Mouse (Mus musculus) megakaryocyte, embryonic 14.5 days (primary cell): ENCODE results near the gene Dnah6. TPM values are rescaled to one million over a fixed set of nuclear protein-coding genes. Genes with fewer than 3 reads are reported as not detected.

Experiments used
- H3K27me3 ChIP-seq: replicated peaks from 2 replicates; pipeline ENCODE3; 2012; ENCODE audit warnings: inconsistent platforms
- H3K36me3 ChIP-seq: replicated peaks from 2 replicates; pipeline ENCODE3; 2012; ENCODE audit warnings: low read length, inconsistent platforms, mixed read lengths
- H3K4me1 ChIP-seq: 2 replicates; pipeline ENCODE4 v1.6.1; 2012; ENCODE audit warnings: inconsistent platforms
- H3K4me3 ChIP-seq: replicated peaks from 2 replicates; pipeline ENCODE3; 2012; ENCODE audit warnings: moderate library complexity, mild to moderate bottlenecking, inconsistent platforms
- H3K9me3 ChIP-seq: 2 replicates; pipeline ENCODE4 v1.6.1; 2012; ENCODE audit warnings: inconsistent platforms
- FLI1 ChIP-seq: IDR thresholded peaks from 2 replicates; pipeline ENCODE4 v1.6.1; 2012; ENCODE audit warnings: low read length, inconsistent platforms, mixed read lengths
- GATA1 ChIP-seq: IDR thresholded peaks from 3 replicates; pipeline ENCODE4 v1.6.1; 2012; ENCODE audit warnings: mixed read lengths, low read length, inconsistent platforms, borderline replicate concordance
- polyA plus RNA-seq: library from polyadenylated mRNA; stranded (reverse); fragments of >175 nt; gene quantifications from 2 replicates; pipeline ENCODE4 v1.2.3, GENCODE M21; 2012; ENCODE audit warnings: low replicate concordance; ENCODE audit not compliant: insufficient read depth

Dnah6 gene
- polyA plus RNA-seq, 1 experiment, result not detected

- no peak for TF ChIP-seq FLI1
- no peak for TF ChIP-seq GATA1
- Histone ChIP-seq H3K27me3 (peaks cover 9% of the 10 kb centered on the region), H3K36me3 (no peaks in the 10 kb centered on the region), H3K4me1 (no peaks in the 10 kb centered on the region), H3K9me3 (no peaks in the 10 kb centered on the region), H3K4me3 (no peak overlapping the region)
These were observed 60.1 kb downstream of the Dnah6 start for GRCm38 (mm10) chr6:73161338-73161737.

DNA sequence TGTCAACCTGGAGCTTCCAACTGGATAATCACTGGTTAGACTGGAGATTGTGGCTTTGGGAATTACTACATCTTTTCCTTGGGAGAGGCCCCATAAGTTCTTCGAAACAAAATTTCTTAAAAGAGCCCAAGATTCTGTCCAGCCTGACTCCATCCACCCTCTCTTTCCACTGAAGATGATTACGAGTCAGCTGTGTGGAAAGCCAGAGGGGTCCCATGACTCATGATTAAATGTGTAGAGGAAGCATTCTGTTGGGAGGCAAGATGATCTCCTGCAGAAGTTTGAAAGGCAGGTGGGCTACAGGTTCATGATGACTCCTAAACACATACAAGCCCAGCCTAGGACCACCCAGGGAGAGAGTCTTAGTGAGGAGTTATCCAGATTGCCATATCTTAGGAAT, 66.0 kb downstream of the Dnah6 start:
- TF ChIP-seq FLI1, result no peak
- TF ChIP-seq GATA1, result no peak
- peaks cover 2% of the 10 kb centered on the region for H3K27me3 ChIP-seq
- H3K36me3 ChIP-seq, result no peaks in the 10 kb centered on the region
- no peaks in the 10 kb centered on the region for H3K4me1 ChIP-seq
- H3K4me3 ChIP-seq, result no peak overlapping the region
- H3K9me3 ChIP-seq, result no peaks in the 10 kb centered on the region

DNA sequence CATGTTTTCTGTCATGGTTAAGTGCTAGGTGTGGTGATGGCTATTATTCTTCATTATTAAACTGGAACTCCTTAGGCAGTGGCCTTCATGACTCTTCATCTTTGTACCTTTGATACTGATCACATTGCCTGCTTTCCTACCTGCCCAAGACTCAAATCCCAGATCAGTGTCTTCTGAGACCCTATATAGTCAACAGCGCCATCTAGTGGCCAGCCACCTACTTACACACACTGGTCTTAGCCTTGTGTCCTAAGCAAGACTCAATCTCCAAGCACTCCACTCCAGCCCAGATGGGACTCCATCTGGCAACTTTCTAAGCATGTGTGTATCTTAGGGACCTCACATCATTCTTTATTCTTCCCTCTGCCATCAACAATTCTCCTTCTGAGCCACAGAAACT, 67.8 kb downstream of the Dnah6 start:
- no peaks in the 10 kb centered on the region for H3K36me3 ChIP-seq
- no peaks in the 10 kb centered on the region for H3K4me1 ChIP-seq
- H3K9me3 ChIP-seq, result peaks cover 4% of the 10 kb centered on the region; the same call in 1 of the 2 replicates
- TF ChIP-seq GATA1, result no peak
- TF ChIP-seq FLI1, result no peak
- no peaks in the 10 kb centered on the region for H3K27me3 ChIP-seq
- H3K4me3 ChIP-seq, result no peak overlapping the region

DNA sequence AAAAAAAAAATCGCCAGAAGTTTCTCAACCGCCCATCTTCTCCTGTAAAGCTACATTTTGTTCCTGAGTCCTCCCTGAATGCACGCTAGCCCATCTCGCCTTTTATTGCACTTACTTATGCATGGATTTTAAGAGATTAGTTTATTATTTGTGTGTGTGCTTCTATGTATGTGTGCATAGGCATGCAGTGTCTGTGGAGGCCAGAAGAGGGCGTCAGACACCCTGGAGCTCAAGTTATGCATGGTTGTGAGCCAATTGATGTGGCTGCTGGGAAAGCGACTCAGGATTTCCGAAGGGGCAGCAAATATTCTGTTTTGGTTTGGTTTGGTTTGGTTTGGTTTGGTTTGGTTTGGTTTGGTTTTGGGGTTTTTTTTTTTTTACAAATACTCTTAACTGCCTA, 78.0 kb downstream of the Dnah6 start:
- Histone ChIP-seq H3K36me3 (no peaks in the 10 kb centered on the region), H3K27me3 (no peaks in the 10 kb centered on the region), H3K4me1 (no peaks in the 10 kb centered on the region), H3K4me3 (no peak overlapping the region), H3K9me3 (peaks cover 24% of the 10 kb centered on the region)
- TF ChIP-seq FLI1, result no peak
- no peak for TF ChIP-seq GATA1

DNA sequence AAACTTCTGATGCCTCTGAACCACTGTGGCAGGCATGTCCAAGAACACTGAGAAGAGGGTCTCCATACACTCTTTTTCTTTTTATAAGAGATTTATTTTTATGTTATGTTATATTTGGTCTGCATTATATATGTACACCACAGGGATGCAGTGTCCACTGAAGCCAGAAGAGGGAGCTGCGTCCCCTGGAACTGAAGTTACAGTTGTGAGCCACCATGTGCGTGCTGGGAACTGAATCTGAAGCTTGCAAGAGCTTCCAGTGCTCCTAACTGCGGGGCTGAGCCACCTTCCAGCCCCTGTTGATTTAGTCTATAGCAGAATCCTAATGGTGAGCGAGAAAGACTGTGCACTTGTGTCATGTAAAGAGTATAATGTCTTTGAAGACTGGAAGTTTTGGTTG, 78.7 kb downstream of the Dnah6 start:
- TF ChIP-seq FLI1 (no peak), GATA1 (no peak)
- Histone ChIP-seq H3K27me3 (no peaks in the 10 kb centered on the region), H3K4me1 (no peaks in the 10 kb centered on the region), H3K36me3 (no peaks in the 10 kb centered on the region), H3K4me3 (no peak overlapping the region), H3K9me3 (peaks cover 23% of the 10 kb centered on the region)

GRCm38 (mm10) chr6:73140836-73141235, 80.6 kb downstream of the Dnah6 start:
- Histone ChIP-seq H3K4me3 (no peak overlapping the region), H3K9me3 (peaks cover 23% of the 10 kb centered on the region), H3K4me1 (no peaks in the 10 kb centered on the region), H3K27me3 (no peaks in the 10 kb centered on the region), H3K36me3 (no peaks in the 10 kb centered on the region)
- TF ChIP-seq GATA1 (no peak), FLI1 (no peak)

GRCm38 (mm10) chr6:73132784-73133183, 88.7 kb downstream of the Dnah6 start:
- Histone ChIP-seq H3K4me3 (no peak overlapping the region), H3K4me1 (no peaks in the 10 kb centered on the region), H3K27me3 (peaks cover 2% of the 10 kb centered on the region), H3K36me3 (no peaks in the 10 kb centered on the region), H3K9me3 (no peaks in the 10 kb centered on the region)
- TF ChIP-seq FLI1, result no peak
- no peak for TF ChIP-seq GATA1

- H3K4me3 ChIP-seq, result no peak overlapping the region
- H3K27me3 ChIP-seq, result no peaks in the 10 kb centered on the region
- no peaks in the 10 kb centered on the region for H3K36me3 ChIP-seq
- H3K4me1 ChIP-seq, result no peaks in the 10 kb centered on the region
- TF ChIP-seq GATA1, result no peak
- TF ChIP-seq FLI1, result no peak
- H3K9me3 ChIP-seq, result no peaks in the 10 kb centered on the region
These were observed 93.9 kb downstream of the Dnah6 start for GRCm38 (mm10) chr6:73127594-73127993.

- no peaks in the 10 kb centered on the region for H3K36me3 ChIP-seq
- H3K9me3 ChIP-seq, result no peaks in the 10 kb centered on the region
- TF ChIP-seq GATA1 (no peak), FLI1 (no peak)
- H3K27me3 ChIP-seq, result no peaks in the 10 kb centered on the region
- no peak overlapping the region for H3K4me3 ChIP-seq
- no peaks in the 10 kb centered on the region for H3K4me1 ChIP-seq
These were observed 101.1 kb downstream of the Dnah6 start for GRCm38 (mm10) chr6:73120348-73120747.

- Histone ChIP-seq H3K27me3 (no peaks in the 10 kb centered on the region), H3K9me3 (no peaks in the 10 kb centered on the region), H3K4me1 (0 out of 2 replicates have a peak, but pooled peaks cover 3% of the 10 kb centered on the region), H3K36me3 (no peaks in the 10 kb centered on the region), H3K4me3 (no peak overlapping the region)
- TF ChIP-seq FLI1 (no peak), GATA1 (no peak)
These were observed 107.6 kb downstream of the Dnah6 start for GRCm38 (mm10) chr6:73113898-73114297.

GRCm38 (mm10) chr6:73113365-73113764, 108.1 kb downstream of the Dnah6 start:
- TF ChIP-seq GATA1, result no peak
- TF ChIP-seq FLI1, result no peak
- H3K27me3 ChIP-seq, result no peaks in the 10 kb centered on the region
- H3K4me3 ChIP-seq, result no peak overlapping the region
- 0 out of 2 replicates have a peak, but pooled peaks cover 3% of the 10 kb centered on the region for H3K4me1 ChIP-seq
- no peaks in the 10 kb centered on the region for H3K36me3 ChIP-seq
- no peaks in the 10 kb centered on the region for H3K9me3 ChIP-seq

DNA sequence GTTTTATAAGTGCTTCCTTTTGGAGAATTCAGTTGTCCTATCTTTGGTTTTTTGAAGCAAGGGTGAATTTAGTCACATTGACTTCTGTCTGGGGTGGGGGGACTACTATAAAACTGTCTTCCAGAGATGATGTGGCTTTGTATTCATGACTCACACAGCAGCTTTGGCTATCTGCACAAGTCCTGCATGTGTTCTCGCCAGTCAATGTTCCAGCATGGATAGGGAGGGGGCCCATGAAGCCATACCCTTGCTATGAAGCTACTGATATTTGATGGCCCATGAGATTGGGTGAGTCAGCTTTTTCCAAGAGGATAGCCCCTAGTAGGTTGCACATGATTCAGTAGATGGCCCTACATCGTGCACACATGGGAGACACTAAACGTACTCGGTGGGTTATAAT, 128.3 kb downstream of the Dnah6 start:
- no peaks in the 10 kb centered on the region for H3K27me3 ChIP-seq
- no peak for TF ChIP-seq FLI1
- no peak for TF ChIP-seq GATA1
- H3K36me3 ChIP-seq, result no peaks in the 10 kb centered on the region
- no peak overlapping the region for H3K4me3 ChIP-seq
- H3K4me1 ChIP-seq, result no peaks in the 10 kb centered on the region
- H3K9me3 ChIP-seq, result peaks cover 13% of the 10 kb centered on the region
